Comparison of ENCODE assay signal across 18 mouse cellular contexts in genomic region chr1:172635258-172635657, GRCm38 (mm10). TPM values are rescaled to one million over a fixed set of nuclear protein-coding genes. Genes with fewer than 3 reads are reported as not detected.
A peak's percentile ranks its signal among the peaks of the same experiment; 100 is the strongest.
DNase-seq lines count a peak whose midpoint lies in the region; ATAC-seq lines count a peak whose summit lies in the region.
"Had no signal": no experiment of that assay in that cellular context is flagged by ENCODE, and none has a peak within 500 bp of the region (broad histone marks: within the 10 kb centered on the region; RNA-seq: fewer than 3 reads in every experiment).

No protein-coding gene starts in this region.

- WGBS in hindbrain, embryonic 12.5 days, result 49% methylated on average over 4 of the region's 4 CpGs
- WGBS in hindbrain, embryonic 14.5 days, result 56% methylated on average over 4 of the region's 4 CpGs
- 34% methylated on average over 4 of the region's 4 CpGs for WGBS in lung, embryonic 15.5 days
- 37% methylated on average over 4 of the region's 4 CpGs for WGBS in heart, embryonic 13.5 days
- 58% methylated on average over 4 of the region's 4 CpGs for WGBS in limb, embryonic 10.5 days

- H3K36me3 ChIP-seq in hindbrain, embryonic 12.5 days, result no peaks in the 10 kb centered on the region
- no peaks in the 10 kb centered on the region for H3K36me3 ChIP-seq in hindbrain, embryonic 14.5 days (replicated peaks; ENCODE audit: control insufficient read depth, insufficient read depth)
- no peaks in the 10 kb centered on the region for H3K36me3 ChIP-seq in lung, embryonic 15.5 days
- H3K36me3 ChIP-seq in heart, embryonic 13.5 days, result no peaks in the 10 kb centered on the region
- H3K36me3 ChIP-seq in limb, embryonic 10.5 days, result no peaks in the 10 kb centered on the region
- H3K36me3 ChIP-seq: limb, embryonic 15.5 days had no signal

- no peaks in the 10 kb centered on the region for H3K9me3 ChIP-seq in hindbrain, embryonic 12.5 days (replicated peaks)
- H3K9me3 ChIP-seq in hindbrain, embryonic 14.5 days (ENCODE audit: control insufficient read depth, low read length), result no peaks in the 10 kb centered on the region
- no peaks in the 10 kb centered on the region for H3K9me3 ChIP-seq in lung, embryonic 15.5 days
- H3K9me3 ChIP-seq in heart, embryonic 13.5 days, result no peaks in the 10 kb centered on the region
- no peaks in the 10 kb centered on the region for H3K9me3 ChIP-seq in limb, embryonic 10.5 days (replicated peaks)
- H3K9me3 ChIP-seq: forebrain, embryonic 13.5 days; limb, embryonic 15.5 days had no signal

- 0 out of 2 replicates have a peak overlapping the region, but pooled peaks have one; percentile 3 for H3K9ac ChIP-seq in hindbrain, embryonic 12.5 days
- H3K9ac ChIP-seq in hindbrain, embryonic 14.5 days, result no peak overlapping the region
- no peak overlapping the region for H3K9ac ChIP-seq in lung, embryonic 15.5 days
- no peak overlapping the region for H3K9ac ChIP-seq in heart, embryonic 13.5 days
- H3K9ac ChIP-seq: forebrain, embryonic 13.5 days; limb, embryonic 15.5 days; liver, postnatal 0 days had no signal

- no peak for DNase-seq in hindbrain, embryonic 14.5 days (ENCODE audit: low spot score)
- DNase-seq in lung, postnatal 14 days, result no peak
- no peak for DNase-seq in limb, embryonic 10.5 days (ENCODE audit: low spot score)
- no peak for DNase-seq in right cerebral cortex, postnatal 4 days
- DNase-seq in embryo, embryonic 10.5 days (ENCODE audit: low spot score), result no peak
- DNase-seq: adrenal gland, adult 8-10 months; cerebellum, adult 18-20 months; kidney, adult 18-20 months; liver, postnatal 0 days; thymus, postnatal 4 days had no signal

- H3K27me3 ChIP-seq in hindbrain, embryonic 12.5 days, result no peaks in the 10 kb centered on the region
- no peaks in the 10 kb centered on the region for H3K27me3 ChIP-seq in hindbrain, embryonic 14.5 days (ENCODE audit: control insufficient read depth, insufficient read depth, low read length)
- no peaks in the 10 kb centered on the region for H3K27me3 ChIP-seq in lung, embryonic 15.5 days
- no peaks in the 10 kb centered on the region for H3K27me3 ChIP-seq in heart, embryonic 13.5 days (replicated peaks)
- peaks cover 10% of the 10 kb centered on the region; the same call in 1 of the 2 replicates for H3K27me3 ChIP-seq in limb, embryonic 10.5 days (ENCODE audit: low read depth, poor library complexity, severe bottlenecking)
- H3K27me3 ChIP-seq: forebrain, embryonic 13.5 days had no signal

- H3K4me3 ChIP-seq in hindbrain, embryonic 12.5 days, result no peak overlapping the region
- H3K4me3 ChIP-seq in hindbrain, embryonic 14.5 days (replicated peaks; ENCODE audit: low read length), result no peak overlapping the region
- H3K4me3 ChIP-seq in lung, embryonic 15.5 days, result no peak overlapping the region
- H3K4me3 ChIP-seq in heart, embryonic 13.5 days, result no peak overlapping the region
- H3K4me3 ChIP-seq in limb, embryonic 10.5 days, result no peak overlapping the region
- H3K4me3 ChIP-seq: forebrain, embryonic 13.5 days; limb, embryonic 15.5 days; myocyte had no signal

- no peak overlapping the region for H3K4me2 ChIP-seq in hindbrain, embryonic 12.5 days (replicated peaks)
- H3K4me2 ChIP-seq in hindbrain, embryonic 14.5 days (replicated peaks), result no peak overlapping the region
- H3K4me2 ChIP-seq in lung, embryonic 15.5 days, result no peak overlapping the region
- H3K4me2 ChIP-seq in heart, embryonic 13.5 days, result peak overlapping the region; percentile 27; the same call in 1 of the 2 replicates
- H3K4me2 ChIP-seq: forebrain, embryonic 13.5 days; limb, embryonic 15.5 days had no signal

- no peak overlapping the region for H3K27ac ChIP-seq in hindbrain, embryonic 12.5 days
- H3K27ac ChIP-seq in hindbrain, embryonic 14.5 days, result no peak overlapping the region
- H3K27ac ChIP-seq in lung, embryonic 15.5 days, result peak overlapping the region; percentile 31; the same call in 1 of the 2 replicates
- 0 out of 2 replicates have a peak overlapping the region, but pooled peaks have one; percentile 6 for H3K27ac ChIP-seq in heart, embryonic 13.5 days (replicated peaks)
- H3K27ac ChIP-seq in limb, embryonic 10.5 days, result 0 out of 2 replicates have a peak overlapping the region, but pooled peaks have one; percentile 44
- H3K27ac ChIP-seq: forebrain, embryonic 13.5 days; limb, embryonic 15.5 days had no signal

- no peaks in the 10 kb centered on the region for H3K4me1 ChIP-seq in hindbrain, embryonic 12.5 days
- no peaks in the 10 kb centered on the region for H3K4me1 ChIP-seq in hindbrain, embryonic 14.5 days (replicated peaks; ENCODE audit: control insufficient read depth, insufficient read depth, low read length)
- H3K4me1 ChIP-seq in lung, embryonic 15.5 days, result peaks cover 5% of the 10 kb centered on the region; the same call in 1 of the 2 replicates
- peaks cover 35% of the 10 kb centered on the region for H3K4me1 ChIP-seq in heart, embryonic 13.5 days
- peaks cover 20% of the 10 kb centered on the region for H3K4me1 ChIP-seq in limb, embryonic 10.5 days
- H3K4me1 ChIP-seq: forebrain, embryonic 13.5 days had no signal

- ATAC-seq in hindbrain, embryonic 12.5 days (ENCODE audit: low FRiP score), result no peak
- no peak for ATAC-seq in hindbrain, embryonic 14.5 days (ENCODE audit: low FRiP score)
- ATAC-seq in lung, embryonic 15.5 days (ENCODE audit: borderline replicate concordance, extremely low read depth, low FRiP score, low TSS enrichment), result no peak
- ATAC-seq in heart, embryonic 13.5 days (ENCODE audit: extremely low read depth, insufficient number of reproducible peaks, low FRiP score, low TSS enrichment), result no peak
- ATAC-seq: forebrain, embryonic 13.5 days; liver, postnatal 0 days had no signal

RNA-seq across cellular contexts. Expression of gene Dusp23, which starts 2.5 kb away (rescaled TPM):
- polyA plus RNA-seq in hindbrain, embryonic 12.5 days (2016; fragmentation: Nextera tagmentation; extraction: Ambion mirVana), result 7.9 and 8.6 TPM in 2 replicates
- 9.5 and 12.7 TPM in 2 replicates for polyA plus RNA-seq in hindbrain, embryonic 14.5 days (2014; fragmentation: Nextera tagmentation; extraction: Ambion mirVana)
- polyA plus RNA-seq in lung, embryonic 15.5 days (2015; fragmentation: Nextera tagmentation; extraction: Ambion mirVana), result 11.8 and 12.3 TPM in 2 replicates
- polyA plus RNA-seq in heart, embryonic 13.5 days (2015; fragmentation: Nextera tagmentation; extraction: Ambion mirVana), result 10.4 and 10.9 TPM in 2 replicates
- polyA plus RNA-seq in limb, embryonic 10.5 days (2016; fragmentation: Nextera tagmentation; extraction: Ambion mirVana), result 8.6 and 12.0 TPM in 2 replicates

RNA-seq across cellular contexts. Expression of gene Fcrl6, which starts 32.9 kb away (rescaled TPM):
- polyA plus RNA-seq in hindbrain, embryonic 12.5 days (2016; fragmentation: Nextera tagmentation; extraction: Ambion mirVana), result 0.34 TPM in 1 of 2 replicates, not detected in the other
- polyA plus RNA-seq in hindbrain, embryonic 14.5 days (2014; fragmentation: Nextera tagmentation; extraction: Ambion mirVana), result 0.10 and 0.19 TPM in 2 replicates
- polyA plus RNA-seq in lung, embryonic 15.5 days (2015; fragmentation: Nextera tagmentation; extraction: Ambion mirVana), result not detected in 2 replicates
- not detected in 2 replicates for polyA plus RNA-seq in heart, embryonic 13.5 days (2015; fragmentation: Nextera tagmentation; extraction: Ambion mirVana)
- polyA plus RNA-seq in limb, embryonic 10.5 days (2016; fragmentation: Nextera tagmentation; extraction: Ambion mirVana), result 0.21 and 0.58 TPM in 2 replicates
- polyA plus RNA-seq: cortical plate, adult 2 months; forebrain, embryonic 13.5 days; myocyte; testis, adult 2 months had no signal

RNA-seq across cellular contexts. Expression of gene Slamf8, which starts 44.9 kb away (rescaled TPM):
- polyA plus RNA-seq in hindbrain, embryonic 12.5 days (2016; fragmentation: Nextera tagmentation; extraction: Ambion mirVana), result not detected in 2 replicates
- polyA plus RNA-seq in hindbrain, embryonic 14.5 days (2014; fragmentation: Nextera tagmentation; extraction: Ambion mirVana), result not detected in 2 replicates
- polyA plus RNA-seq in lung, embryonic 15.5 days (2015; fragmentation: Nextera tagmentation; extraction: Ambion mirVana), result 0.09 TPM in 1 of 2 replicates, not detected in the other
- polyA plus RNA-seq in heart, embryonic 13.5 days (2015; fragmentation: Nextera tagmentation; extraction: Ambion mirVana), result not detected in 2 replicates
- polyA plus RNA-seq in limb, embryonic 10.5 days (2016; fragmentation: Nextera tagmentation; extraction: Ambion mirVana), result 0.11 TPM in 1 of 2 replicates, not detected in the other
- polyA plus RNA-seq: forebrain, embryonic 13.5 days; myocyte; testis, adult 2 months had no signal

Comparison
In these comparisons a context has a peak if more than half of its experiments do, and no peak if none do; other contexts are left out.
1. H3K27ac ChIP-seq: peak in lung, embryonic 15.5 days (single experiment), heart, embryonic 13.5 days (single experiment) and limb, embryonic 10.5 days (single experiment); none in hindbrain, embryonic 12.5 days (single experiment) and hindbrain, embryonic 14.5 days (single experiment).